Mouse (Mus musculus) kidney, adult 2 months (tissue): ENCODE measurements around the gene Matn1.

Experiments used
- CTCF ChIP-seq: fragments of 200-500 bp; conservative IDR thresholded peaks from 2 replicates; pipeline ENCODE4 v1.5.1; 2011; ENCODE audit warnings: low read depth, mild to moderate bottlenecking, control low read depth, low read length, moderate library complexity, mixed read lengths; ENCODE audit not compliant: insufficient read depth, insufficient read length
- POLR2A ChIP-seq: fragments of 200-500 bp; IDR thresholded peaks from one replicate; pipeline ENCODE4 v1.6.1; 2011; ENCODE audit warnings: low read depth, low read length, control low read depth

GRCm38 (mm10) chr4:130905882-130906281, 38.3 kb upstream of the Matn1 start:
- TF ChIP-seq CTCF (no peak), POLR2A (no peak)
